Mouse (Mus musculus): ENCODE data around the gene Chrnd. TPM values are rescaled to one million over a fixed set of nuclear protein-coding genes. Genes with fewer than 3 reads are reported as not detected.

Gene Chrnd
- total RNA-seq, 2 experiments from 2014 or later, result 1.9 to 2.6 TPM

DNA sequence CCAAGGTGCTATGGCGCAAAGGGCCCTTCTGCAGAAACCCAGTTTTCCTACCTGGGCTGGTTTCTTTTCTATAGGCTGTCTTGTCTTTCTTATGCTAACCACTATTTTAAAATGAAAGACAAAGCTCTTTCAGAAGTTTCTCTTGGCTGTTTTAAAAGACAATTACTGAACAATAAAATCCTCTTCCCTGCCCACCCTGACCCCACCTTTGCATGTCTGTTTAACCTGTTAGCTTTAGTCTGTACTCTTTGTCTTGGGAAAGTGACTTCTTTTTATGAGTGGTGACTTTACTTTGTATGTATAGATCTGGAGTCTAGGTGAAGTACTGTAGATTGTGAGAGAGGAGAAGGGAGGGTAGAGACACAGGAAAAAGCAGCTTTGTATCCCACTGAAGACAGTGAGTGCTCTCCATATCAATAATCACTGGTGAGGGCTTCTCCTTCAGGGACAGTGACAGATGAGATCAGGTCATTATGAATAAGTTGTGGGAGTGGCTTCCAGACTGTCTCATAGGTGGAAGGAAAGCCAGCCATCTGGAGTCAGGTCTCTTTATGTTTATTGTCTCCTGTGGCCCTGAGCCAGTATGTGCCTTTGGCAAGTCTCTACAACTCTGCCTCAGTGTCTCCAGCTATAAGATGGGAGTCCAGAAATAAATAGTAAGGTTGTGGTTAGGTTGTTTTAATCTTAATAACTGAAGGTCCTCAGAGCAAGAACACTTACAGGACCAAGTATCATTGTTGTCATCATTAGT lies 36.2 kb downstream of the Chrnd start:
- intact Hi-C loops (cut with DNase I), result no loop called here
- no peak for DNase-seq

- peak in 1 of 2 experiments; percentile 41 for DNase-seq
Observed at GRCm38 (mm10) chr1:87227160-87227550, 36.7 kb downstream of the Chrnd start.

DNA sequence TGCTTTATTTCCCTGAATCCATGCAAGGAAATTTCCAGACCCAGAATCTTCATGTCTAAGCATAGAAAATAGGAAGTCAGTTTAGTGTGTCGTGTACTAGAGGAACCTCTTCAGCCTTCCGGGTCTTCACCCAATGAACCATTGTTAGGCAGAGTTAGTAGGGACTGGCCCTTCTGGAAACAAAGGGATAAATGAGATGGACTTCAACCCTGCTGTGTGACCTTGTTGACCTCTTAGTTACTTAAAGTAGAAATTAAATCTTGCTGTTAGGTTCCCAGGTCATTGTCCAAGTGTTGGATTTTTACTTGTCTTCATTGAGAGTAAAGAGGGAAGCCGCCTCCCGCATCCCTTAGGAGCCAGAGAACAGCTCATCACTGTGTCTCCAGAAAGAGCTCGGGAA lies 40.2 kb downstream of the Chrnd start:
- intact Hi-C loops (cut with DNase I), result no loop called here

More at GRCm38 (mm10) chr1:87227160-87227550, 36.7 kb downstream of the Chrnd start:
- intact Hi-C loops (cut with DNase I), result no loop called here

DNA sequence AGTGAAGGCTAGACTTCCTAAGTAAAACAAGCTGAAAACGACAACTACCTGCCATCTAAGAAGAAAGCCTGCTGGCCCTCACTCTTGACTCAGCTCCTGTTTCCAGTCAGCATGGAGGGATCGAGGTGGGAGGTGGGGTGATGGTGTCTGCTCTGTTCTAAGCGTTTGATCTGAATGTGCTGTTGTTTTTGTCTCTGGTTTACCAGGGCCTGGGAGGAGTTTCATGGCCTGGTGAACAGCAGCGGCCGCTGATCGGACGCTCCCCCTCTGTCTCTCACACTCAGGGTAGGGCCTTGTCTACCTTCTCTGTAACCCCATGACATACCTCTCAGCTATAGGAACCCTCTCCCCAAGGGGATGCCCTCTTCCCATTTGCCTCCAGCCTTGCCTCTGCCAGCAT lies 41.8 kb downstream of the Chrnd start:
- intact Hi-C loops (cut with DNase I), result no loop called here
- DNase-seq, result no peak

More for the DNA sequence above, 40.2 kb downstream of the Chrnd start:
- DNase-seq, result no peak

- no peak for DNase-seq
- intact Hi-C loops (cut with DNase I), result no loop called here
Observed at GRCm38 (mm10) chr1:87239056-87239455, 48.6 kb downstream of the Chrnd start.

DNA sequence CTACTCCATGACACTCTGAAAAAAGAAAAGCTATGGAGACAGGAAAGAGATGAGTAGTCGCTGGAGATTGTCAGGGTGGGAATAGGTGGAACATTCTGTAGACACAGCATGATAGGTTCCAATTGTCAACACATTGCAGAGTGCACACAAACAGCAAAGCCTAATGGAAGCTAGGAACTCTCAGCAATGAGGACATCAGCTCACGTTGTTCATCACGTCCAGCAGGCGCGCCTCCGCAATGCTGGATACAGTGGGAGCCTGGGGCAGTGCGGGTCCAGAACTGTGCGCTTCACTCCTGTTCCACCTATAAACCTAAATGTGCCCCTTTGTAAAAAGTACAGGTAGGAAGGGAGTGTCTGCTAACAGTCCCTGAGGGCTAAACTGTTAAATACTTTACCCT lies 52.6 kb downstream of the Chrnd start:
- intact Hi-C loops (cut with DNase I), result no loop called here

GRCm38 (mm10) chr1:87245430-87245829 lies 55.0 kb downstream of the Chrnd start:
- no peak for DNase-seq
- intact Hi-C loops (cut with DNase I), result no loop called here

More for the DNA sequence above, 52.6 kb downstream of the Chrnd start:
- no peak for DNase-seq

GRCm38 (mm10) chr1:87245929-87246815 lies 55.8 kb downstream of the Chrnd start:
- intact Hi-C loops (cut with DNase I), result no loop called here
- peak; percentile 72 to 76 for DNase-seq

Other genes starting within 250 kb of the Chrnd start
- gene Alppl2, start 100.7 kb upstream of the Chrnd start, total RNA-seq (2021), result not detected
- gene Alpi, start 89.0 kb upstream of the Chrnd start, total RNA-seq (2021), result not detected
- not detected for gene Akp3, start 65.6 kb upstream of the Chrnd start, total RNA-seq (2021)
- gene Ecel1, start 34.1 kb upstream of the Chrnd start, total RNA-seq (2021), result not detected
- not detected for gene Prss56, start 7.3 kb upstream of the Chrnd start, total RNA-seq (2021)
- gene Chrng, start 14.1 kb downstream of the Chrnd start, total RNA-seq (2021), result under 1 TPM in 1 of 2 experiments, not detected in 1; 0.52 TPM
- 10 to 100 TPM; 47.3 to 50.0 TPM for gene Eif4e2, start 23.3 kb downstream of the Chrnd start, total RNA-seq (2021)
- gene Efhd1, start 73.8 kb downstream of the Chrnd start, total RNA-seq (2021), result 1 to 10 TPM; 4.1 to 4.7 TPM
- 10 to 100 TPM; 28.7 to 36.9 TPM for gene Gigyf2, start 136.4 kb downstream of the Chrnd start, total RNA-seq (2021)
- under 1 TPM in 1 of 2 experiments, not detected in 1; 0.32 TPM for gene Kcnj13, start 204.1 kb downstream of the Chrnd start, total RNA-seq (2021)